ENCODE assay signal across 9 mouse cellular contexts in genomic region chr19:38042261-38042722, GRCm38 (mm10). TPM values are rescaled to one million over a fixed set of nuclear protein-coding genes. Genes with fewer than 3 reads are reported as not detected.
DNase-seq lines count a peak whose midpoint lies in the region; ATAC-seq lines count a peak whose summit lies in the region.
"Had no signal": no experiment of that assay in that cellular context is flagged by ENCODE, and none has a peak within 500 bp of the region (broad histone marks: within the 10 kb centered on the region; RNA-seq: fewer than 3 reads in every experiment).

No protein-coding gene starts in this region.

- no peak for DNase-seq in liver, embryonic 11.5 days (ENCODE audit: low spot score)
- DNase-seq in frontal cortex, postnatal 25 days (ENCODE audit: low spot score in 2 of 2), result no peak

- peak overlapping the region; percentile 72 for H3K4me2 ChIP-seq in embryonic facial prominence, embryonic 13.5 days
- H3K4me2 ChIP-seq in hindbrain, embryonic 13.5 days, result peak overlapping the region; percentile 19; the same call in 1 of the 2 replicates
- peak overlapping the region; percentile 63 for H3K4me2 ChIP-seq in liver, embryonic 11.5 days

- peaks cover 9% of the 10 kb centered on the region for H3K9me3 ChIP-seq in megakaryocyte, embryonic 14.5 days
- H3K9me3 ChIP-seq in embryonic facial prominence, embryonic 13.5 days, result no peaks in the 10 kb centered on the region
- H3K9me3 ChIP-seq in hindbrain, embryonic 13.5 days, result no peaks in the 10 kb centered on the region
- H3K9me3 ChIP-seq in liver, embryonic 11.5 days (ENCODE audit: control insufficient read depth, low read length), result no peaks in the 10 kb centered on the region

- peak overlapping the region; percentile 84 for H3K27ac ChIP-seq in embryonic facial prominence, embryonic 13.5 days
- no peak overlapping the region for H3K27ac ChIP-seq in hindbrain, embryonic 13.5 days
- H3K27ac ChIP-seq in liver, embryonic 11.5 days (ENCODE audit: low read depth, low read length), result no peak overlapping the region

- ATAC-seq in megakaryocyte, adult 5-6 weeks (ENCODE audit: poor library complexity, severe bottlenecking), result no peak
- 0 out of 2 replicates have a peak, but pooled peaks have one; percentile 21 for ATAC-seq in embryonic facial prominence, embryonic 13.5 days (ENCODE audit: insufficient number of reproducible peaks, insufficient read depth, low FRiP score, low TSS enrichment, low read depth)
- no peak for ATAC-seq in hindbrain, embryonic 13.5 days (ENCODE audit: low FRiP score)
- ATAC-seq in liver, embryonic 11.5 days (replicated peaks; ENCODE audit: low FRiP score), result no peak
- no peak for ATAC-seq in monocyte, adult 5-6 weeks (replicated peaks; ENCODE audit: insufficient number of reproducible peaks, low FRiP score, low TSS enrichment, poor library complexity, severe bottlenecking)
- ATAC-seq in erythroblast, adult 5-6 weeks (replicated peaks; ENCODE audit: low FRiP score, poor library complexity, severe bottlenecking), result no peak

- H3K27me3 ChIP-seq in megakaryocyte, embryonic 14.5 days (replicated peaks), result peaks cover 75% of the 10 kb centered on the region
- H3K27me3 ChIP-seq in embryonic facial prominence, embryonic 13.5 days, result no peaks in the 10 kb centered on the region
- peaks cover 43% of the 10 kb centered on the region for H3K27me3 ChIP-seq in hindbrain, embryonic 13.5 days
- H3K27me3 ChIP-seq in liver, embryonic 11.5 days (replicated peaks; ENCODE audit: control insufficient read depth, insufficient read depth, low read length), result peaks cover 28% of the 10 kb centered on the region

- H3K9ac ChIP-seq in embryonic facial prominence, embryonic 13.5 days, result peak overlapping the region; percentile 74
- H3K9ac ChIP-seq in hindbrain, embryonic 13.5 days, result no peak overlapping the region
- no peak overlapping the region for H3K9ac ChIP-seq in liver, embryonic 11.5 days (ENCODE audit: low read depth, low read length)

- WGBS in embryonic facial prominence, embryonic 13.5 days, result 23% methylated on average over 5 of the region's 5 CpGs
- 46% methylated on average over 5 of the region's 5 CpGs for WGBS in hindbrain, embryonic 13.5 days
- 29% methylated on average over 5 of the region's 5 CpGs for WGBS in liver, embryonic 11.5 days

- H3K4me3 ChIP-seq in megakaryocyte, embryonic 14.5 days (replicated peaks), result peak overlapping the region; percentile 53
- peak overlapping the region; percentile 49 for H3K4me3 ChIP-seq in embryonic facial prominence, embryonic 13.5 days
- no peak overlapping the region for H3K4me3 ChIP-seq in hindbrain, embryonic 13.5 days
- H3K4me3 ChIP-seq in liver, embryonic 11.5 days (ENCODE audit: low read depth, low read length), result peak overlapping the region; percentile 42; the same call in 1 of the 2 replicates

- no peaks in the 10 kb centered on the region for H3K36me3 ChIP-seq in megakaryocyte, embryonic 14.5 days (replicated peaks; ENCODE audit: low read length)
- H3K36me3 ChIP-seq in embryonic facial prominence, embryonic 13.5 days, result no peaks in the 10 kb centered on the region
- no peaks in the 10 kb centered on the region for H3K36me3 ChIP-seq in hindbrain, embryonic 13.5 days
- no peaks in the 10 kb centered on the region for H3K36me3 ChIP-seq in liver, embryonic 11.5 days (ENCODE audit: control insufficient read depth, insufficient read depth, low read length)

- peaks cover 7% of the 10 kb centered on the region for H3K4me1 ChIP-seq in megakaryocyte, embryonic 14.5 days
- peaks cover 14% of the 10 kb centered on the region for H3K4me1 ChIP-seq in embryonic facial prominence, embryonic 13.5 days
- H3K4me1 ChIP-seq in hindbrain, embryonic 13.5 days (replicated peaks), result peaks cover 18% of the 10 kb centered on the region
- no peaks in the 10 kb centered on the region for H3K4me1 ChIP-seq in liver, embryonic 11.5 days (replicated peaks; ENCODE audit: control insufficient read depth, insufficient read depth, low read length)

RNA-seq across cellular contexts. Expression of gene Myof, which starts 1.1 kb away (rescaled TPM):
- polyA plus RNA-seq in megakaryocyte, embryonic 14.5 days (2012; ENCODE audit: insufficient read depth, low replicate concordance), result 6.2 TPM in 1 of 2 replicates, not detected in the other
- 11.1 and 12.2 TPM in 2 replicates for total RNA-seq in megakaryocyte, adult 5-6 weeks (2015)
- total RNA-seq in megakaryocyte, adult 5-6 weeks (2017), result 6.0 and 9.0 TPM in 2 replicates
- polyA plus RNA-seq in embryonic facial prominence, embryonic 13.5 days (2015; fragmentation: Nextera tagmentation; extraction: Ambion mirVana), result 12.2 and 12.7 TPM in 2 replicates
- polyA plus RNA-seq in hindbrain, embryonic 13.5 days (2015; fragmentation: Nextera tagmentation; extraction: Ambion mirVana), result 2.4 and 2.6 TPM in 2 replicates
- polyA plus RNA-seq in liver, embryonic 11.5 days (2014; fragmentation: Nextera tagmentation; extraction: Ambion mirVana), result 3.0 and 4.4 TPM in 2 replicates
- 4.6 to 10.5 TPM (median 7.5 TPM) in 3 replicates for total RNA-seq in monocyte, adult 5-6 weeks (2017)
- 0.96 and 7.7 TPM in 2 replicates for total RNA-seq in erythroblast, adult 5-6 weeks (2015; ENCODE audit: low replicate concordance)
- 0.70 and 1.5 TPM in 2 replicates for total RNA-seq in erythroblast, adult 5-6 weeks (2017; ENCODE audit: low replicate concordance)

RNA-seq across cellular contexts. Expression of gene Cep55, which starts 12.5 kb away (rescaled TPM):
- 3.4 TPM in 1 of 2 replicates, not detected in the other for polyA plus RNA-seq in megakaryocyte, embryonic 14.5 days (2012; ENCODE audit: insufficient read depth, low replicate concordance)
- 50.9 and 59.7 TPM in 2 replicates for total RNA-seq in megakaryocyte, adult 5-6 weeks (2015)
- total RNA-seq in megakaryocyte, adult 5-6 weeks (2017), result 68.9 and 80.2 TPM in 2 replicates
- polyA plus RNA-seq in embryonic facial prominence, embryonic 13.5 days (2015; fragmentation: Nextera tagmentation; extraction: Ambion mirVana), result 19.1 and 21.8 TPM in 2 replicates
- 8.2 and 9.6 TPM in 2 replicates for polyA plus RNA-seq in hindbrain, embryonic 13.5 days (2015; fragmentation: Nextera tagmentation; extraction: Ambion mirVana)
- polyA plus RNA-seq in liver, embryonic 11.5 days (2014; fragmentation: Nextera tagmentation; extraction: Ambion mirVana), result 16.0 and 16.7 TPM in 2 replicates
- total RNA-seq in monocyte, adult 5-6 weeks (2017), result 2.9 to 4.1 TPM (median 3.4 TPM) in 3 replicates
- total RNA-seq in erythroblast, adult 5-6 weeks (2015; ENCODE audit: low replicate concordance), result 13.6 and 16.5 TPM in 2 replicates
- 6.8 and 17.1 TPM in 2 replicates for total RNA-seq in erythroblast, adult 5-6 weeks (2017; ENCODE audit: low replicate concordance)

RNA-seq across cellular contexts. Expression of gene Ffar4, which starts 54.6 kb away (rescaled TPM):
- not detected in 2 replicates for polyA plus RNA-seq in megakaryocyte, embryonic 14.5 days (2012; ENCODE audit: insufficient read depth, low replicate concordance)
- total RNA-seq in megakaryocyte, adult 5-6 weeks (2015), result 0.23 and 0.96 TPM in 2 replicates
- 0.73 and 0.81 TPM in 2 replicates for total RNA-seq in megakaryocyte, adult 5-6 weeks (2017)
- polyA plus RNA-seq in embryonic facial prominence, embryonic 13.5 days (2015; fragmentation: Nextera tagmentation; extraction: Ambion mirVana), result not detected in 2 replicates
- not detected in 2 replicates for polyA plus RNA-seq in hindbrain, embryonic 13.5 days (2015; fragmentation: Nextera tagmentation; extraction: Ambion mirVana)
- polyA plus RNA-seq in liver, embryonic 11.5 days (2014; fragmentation: Nextera tagmentation; extraction: Ambion mirVana), result 1.1 TPM in 2 replicates
- 0.32 TPM in 1 of 3 replicates, not detected in the others for total RNA-seq in monocyte, adult 5-6 weeks (2017)
- total RNA-seq in erythroblast, adult 5-6 weeks (2015; ENCODE audit: low replicate concordance), result not detected in 2 replicates
- not detected in 2 replicates for total RNA-seq in erythroblast, adult 5-6 weeks (2017; ENCODE audit: low replicate concordance)
- total RNA-seq: left cerebral cortex, postnatal 25 days had no signal

Comparison
In these comparisons a context has a peak if more than half of its experiments do, and no peak if none do; other contexts are left out.
1. H3K4me2 ChIP-seq: peak in every context shown above with its lines; median percentile 72 in embryonic facial prominence, embryonic 13.5 days; 63 in liver, embryonic 11.5 days; 19 in hindbrain, embryonic 13.5 days.